Comparison of ENCODE assay signal across 9 mouse cellular contexts in genomic region chr4:142302041-142302723, GRCm38 (mm10).
DNase-seq lines count a peak whose midpoint lies in the region; ATAC-seq lines count a peak whose summit lies in the region.
"Had no signal": no experiment of that assay in that cellular context is flagged by ENCODE, and none has a peak within 500 bp of the region (broad histone marks: within the 10 kb centered on the region; RNA-seq: fewer than 3 reads in every experiment).

No protein-coding gene starts in this region.

- WGBS in forebrain, embryonic 15.5 days: 24% methylated on average over 8 of the region's 8 CpGs
- WGBS in hindbrain, embryonic 16.5 days: 29% methylated on average over 8 of the region's 8 CpGs

- H3K9me3 ChIP-seq in forebrain, embryonic 15.5 days: no peaks in the 10 kb centered on the region
- H3K9me3 ChIP-seq in hindbrain, embryonic 16.5 days (ENCODE audit: control insufficient read depth, low read length): no peaks in the 10 kb centered on the region

- DNase-seq in heart, adult 11 months: peak; percentile 96
- DNase-seq in heart, postnatal 25 days (ENCODE audit: low spot score): no peak
- DNase-seq in c-Kit-positive CD71-negative TER-119-negative erythroid progenitor cells, embryonic 14.5 days (ENCODE audit: low read depth): peak; percentile 12
- no peak for DNase-seq in Muller cell, postnatal 12 days (ENCODE audit: inconsistent ontology term)
- no peak for DNase-seq in urinary bladder, postnatal 36 days (ENCODE audit: low spot score in 2 of 2)

- no peaks in the 10 kb centered on the region for H3K27me3 ChIP-seq in forebrain, embryonic 15.5 days
- no peaks in the 10 kb centered on the region for H3K27me3 ChIP-seq in hindbrain, embryonic 16.5 days (replicated peaks; ENCODE audit: control insufficient read depth, insufficient read depth, low read length)

- H3K9ac ChIP-seq in forebrain, embryonic 15.5 days (replicated peaks): no peak overlapping the region
- peak overlapping the region; percentile 27; the same call in 1 of the 2 replicates for H3K9ac ChIP-seq in hindbrain, embryonic 16.5 days (ENCODE audit: low read depth, low read length)

- no peak overlapping the region for H3K4me3 ChIP-seq in forebrain, embryonic 15.5 days
- no peak overlapping the region for H3K4me3 ChIP-seq in hindbrain, embryonic 16.5 days (ENCODE audit: low read length)

- H3K36me3 ChIP-seq in forebrain, embryonic 15.5 days: no peaks in the 10 kb centered on the region
- no peaks in the 10 kb centered on the region for H3K36me3 ChIP-seq in hindbrain, embryonic 16.5 days (ENCODE audit: control insufficient read depth, insufficient read depth, low read length)

- H3K4me2 ChIP-seq in forebrain, embryonic 15.5 days (replicated peaks): no peak overlapping the region
- no peak overlapping the region for H3K4me2 ChIP-seq in hindbrain, embryonic 16.5 days (ENCODE audit: low read length)

- intact Hi-C loops in heart, postnatal 25 days (cut with DNase I): loop anchor here (5.0 kb wide), 1 partner anchor 35 kb away; no protein-coding TSS in a partner anchor

- H3K27ac ChIP-seq in forebrain, embryonic 15.5 days (replicated peaks): peak overlapping the region; percentile 38; the same call in 1 of the 2 replicates
- peak overlapping the region; percentile 66 for H3K27ac ChIP-seq in hindbrain, embryonic 16.5 days (ENCODE audit: low read depth, low read length)

- H3K4me1 ChIP-seq in forebrain, embryonic 15.5 days: peaks cover 28% of the 10 kb centered on the region
- H3K4me1 ChIP-seq in hindbrain, embryonic 16.5 days (ENCODE audit: control insufficient read depth, insufficient read depth, low read depth, low read length): peaks cover 39% of the 10 kb centered on the region

- no peak for ATAC-seq in forebrain, embryonic 15.5 days (replicated peaks)
- ATAC-seq in hindbrain, embryonic 16.5 days: peak; percentile 22
- ATAC-seq in erythroid progenitor cell, adult 5-6 weeks (replicated peaks; ENCODE audit: low FRiP score, poor library complexity, severe bottlenecking): no peak
- ATAC-seq: activated CD4-positive, CD25-positive, alpha-beta regulatory T cell, adult 4 months had no signal

Comparison
In these comparisons a context has a peak if more than half of its experiments do, and no peak if none do; other contexts are left out.
1. DNase-seq: peak in heart, adult 11 months (single experiment) and c-Kit-positive CD71-negative TER-119-negative erythroid progenitor cells, embryonic 14.5 days (single experiment); none in heart, postnatal 25 days (single experiment), Muller cell, postnatal 12 days (single experiment) and urinary bladder, postnatal 36 days (0 of 2).